Mouse (Mus musculus) embryonic facial prominence, embryonic 13.5 days (tissue): Measurements from ENCODE around the gene Dlg4. TPM values are rescaled to one million over a fixed set of nuclear protein-coding genes. Genes with fewer than 3 reads are reported as not detected.

Experiments
- ATAC-seq: fragments of 200-750 bp; cut with Nextera tagmentation; 2 replicates; pipeline ENCODE4 v1.8.0; 2017; ENCODE audit warnings: low read depth; ENCODE audit not compliant: insufficient number of reproducible peaks, insufficient read depth, low FRiP score, low TSS enrichment
- H3K27ac ChIP-seq: fragments of 300-500 bp; sonication (generic); 2 replicates; pipeline ENCODE4 v1.5.1; 2015; ENCODE audit warnings: moderate library complexity, mild to moderate bottlenecking, inconsistent platforms
- H3K27me3 ChIP-seq: fragments of 300-500 bp; sonication (generic); 2 replicates; pipeline ENCODE4 v1.6.1; 2015; ENCODE audit warnings: mild to moderate bottlenecking, inconsistent platforms
- H3K36me3 ChIP-seq: fragments of 300-500 bp; sonication (generic); 2 replicates; pipeline ENCODE4 v1.6.1; 2015; ENCODE audit warnings: mild to moderate bottlenecking, inconsistent platforms
- H3K4me1 ChIP-seq: fragments of 300-500 bp; sonication (generic); 2 replicates; pipeline ENCODE4 v1.6.1; 2015; ENCODE audit warnings: inconsistent platforms
- H3K4me2 ChIP-seq: fragments of 300-500 bp; sonication (generic); 2 replicates; pipeline ENCODE4 v1.6.1; 2015; ENCODE audit warnings: moderate library complexity, mild to moderate bottlenecking, inconsistent platforms
- H3K4me3 ChIP-seq: fragments of 300-500 bp; sonication (generic); 2 replicates; pipeline ENCODE4 v1.5.1; 2015; ENCODE audit warnings: mild to moderate bottlenecking, inconsistent platforms
- H3K9ac ChIP-seq: fragments of 300-500 bp; sonication (generic); 2 replicates; pipeline ENCODE4 v1.6.1; 2015; ENCODE audit warnings: mild to moderate bottlenecking, inconsistent platforms
- H3K9me3 ChIP-seq: fragments of 300-500 bp; sonication (generic); 2 replicates; pipeline ENCODE4 v1.6.1; 2016; ENCODE audit warnings: inconsistent platforms
- WGBS: fragments of 180-500 bp; shearing (Covaris S2); methylation state at CpG from one replicate; pipeline ENCODE4 v1.1.7; 2015; ENCODE audit warnings: mixed read lengths; 5-methylcytosine and 5-hydroxymethylcytosine counted together
- polyA plus RNA-seq: library from polyadenylated mRNA; unstranded; fragments of >200 nt; fragmentation: Nextera tagmentation; extraction: Ambion mirVana; gene quantifications from 2 replicates; pipeline ENCODE4 v1.2.1, GENCODE M21; 2015

The Dlg4 gene
- polyA plus RNA-seq, 1 experiment from 2014 or later, result 13.1 TPM

DNA sequence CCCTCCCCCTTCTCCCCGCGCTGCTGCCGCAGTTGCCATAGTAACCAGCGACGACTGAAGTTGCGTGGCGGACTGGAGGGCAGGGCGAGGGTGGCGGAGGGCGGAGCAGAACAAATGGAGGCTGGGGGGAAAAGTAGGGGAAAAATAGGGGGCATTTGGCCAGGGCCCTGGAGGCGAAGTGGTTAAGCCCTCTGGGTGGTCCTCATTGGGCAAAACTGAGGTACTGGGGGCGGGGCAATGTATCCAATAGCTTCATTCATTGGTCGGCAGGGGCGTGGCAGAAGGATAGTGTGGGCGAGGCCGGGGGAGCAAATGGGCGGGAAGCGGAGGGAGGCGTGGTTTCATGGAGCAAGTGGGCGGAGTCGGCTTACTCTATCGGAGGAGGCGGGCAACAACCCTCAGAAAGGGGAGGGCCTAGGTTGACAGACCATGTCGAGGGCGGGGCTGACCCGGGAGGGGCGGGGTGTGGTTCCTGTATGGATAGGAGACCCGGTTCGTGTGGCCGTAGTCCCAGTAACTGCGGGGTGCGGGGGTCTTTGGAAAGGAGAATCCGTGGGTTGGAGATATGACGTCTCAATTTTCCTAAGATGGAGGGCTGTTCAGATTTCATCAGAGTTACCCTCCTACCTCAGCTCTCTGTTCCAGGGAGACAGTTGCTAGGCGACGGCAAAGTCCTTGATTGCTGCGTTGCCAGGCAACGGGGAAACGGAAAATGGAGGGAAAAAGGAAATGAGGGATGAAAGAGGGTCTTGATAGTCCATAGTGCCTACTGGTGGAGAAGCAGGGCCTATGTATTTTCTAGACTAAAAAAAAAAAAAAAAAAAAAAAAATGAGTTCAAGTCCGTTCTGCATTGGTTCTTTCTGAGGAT is 4.8 kb downstream of the Dlg4 start:
- peak; percentile 75 for ATAC-seq
- no peaks in the 10 kb centered on the region for H3K9me3 ChIP-seq
- peak overlapping the region; percentile 85 for H3K4me2 ChIP-seq
- H3K4me1 ChIP-seq, result peaks cover 84% of the 10 kb centered on the region
- peak overlapping the region; percentile 88 for H3K9ac ChIP-seq
- peak overlapping the region; percentile 69 for H3K4me3 ChIP-seq
- no peaks in the 10 kb centered on the region for H3K27me3 ChIP-seq
- 1% methylated on average over 40 of the region's 40 CpGs for WGBS
- peak overlapping the region; percentile 95 for H3K27ac ChIP-seq
- no peaks in the 10 kb centered on the region for H3K36me3 ChIP-seq

GRCm38 (mm10) chr11:70023481-70024150 is 6.9 kb downstream of the Dlg4 start:
- H3K4me1 ChIP-seq, result peaks cover 93% of the 10 kb centered on the region
- WGBS, result 4% methylated on average over 26 of the region's 29 CpGs

GRCm38 (mm10) chr11:70024151-70024514 is 7.4 kb downstream of the Dlg4 start:
- no peak for ATAC-seq

More at GRCm38 (mm10) chr11:70023481-70024150, 6.9 kb downstream of the Dlg4 start:
- Histone ChIP-seq H3K9ac (peak overlapping the region; percentile 59), H3K4me2 (peak overlapping the region; percentile 59), H3K27ac (0 out of 2 replicates have a peak overlapping the region, but pooled peaks have one; percentile 48), H3K36me3 (no peaks in the 10 kb centered on the region), H3K4me3 (peak overlapping the region; percentile 36), H3K27me3 (no peaks in the 10 kb centered on the region), H3K9me3 (no peaks in the 10 kb centered on the region)
- ATAC-seq, result no peak

GRCm38 (mm10) chr11:70026689-70027088 is 9.9 kb downstream of the Dlg4 start:
- no peaks in the 10 kb centered on the region for H3K27me3 ChIP-seq
- 3% methylated on average over 17 of the region's 19 CpGs for WGBS
- H3K4me2 ChIP-seq, result peak overlapping the region; percentile 65
- no peaks in the 10 kb centered on the region for H3K9me3 ChIP-seq
- peak overlapping the region; percentile 90 for H3K27ac ChIP-seq
- peaks cover 82% of the 10 kb centered on the region for H3K4me1 ChIP-seq
- peaks cover 15% of the 10 kb centered on the region for H3K36me3 ChIP-seq
- ATAC-seq, result peak; percentile 40; the same call in 1 of the 2 replicates
- peak overlapping the region; percentile 22 for H3K4me3 ChIP-seq
- H3K9ac ChIP-seq, result peak overlapping the region; percentile 62; the same call in 1 of the 2 replicates

More at GRCm38 (mm10) chr11:70024151-70024514, 7.4 kb downstream of the Dlg4 start:
- Histone ChIP-seq H3K27ac (peak overlapping the region; percentile 16; the same call in 1 of the 2 replicates), H3K4me1 (peaks cover 95% of the 10 kb centered on the region), H3K36me3 (no peaks in the 10 kb centered on the region), H3K4me2 (peak overlapping the region; percentile 59), H3K9me3 (no peaks in the 10 kb centered on the region), H3K27me3 (no peaks in the 10 kb centered on the region), H3K4me3 (peak overlapping the region; percentile 36), H3K9ac (peak overlapping the region; percentile 59)
- 20% methylated on average over 6 of the region's 6 CpGs for WGBS

DNA sequence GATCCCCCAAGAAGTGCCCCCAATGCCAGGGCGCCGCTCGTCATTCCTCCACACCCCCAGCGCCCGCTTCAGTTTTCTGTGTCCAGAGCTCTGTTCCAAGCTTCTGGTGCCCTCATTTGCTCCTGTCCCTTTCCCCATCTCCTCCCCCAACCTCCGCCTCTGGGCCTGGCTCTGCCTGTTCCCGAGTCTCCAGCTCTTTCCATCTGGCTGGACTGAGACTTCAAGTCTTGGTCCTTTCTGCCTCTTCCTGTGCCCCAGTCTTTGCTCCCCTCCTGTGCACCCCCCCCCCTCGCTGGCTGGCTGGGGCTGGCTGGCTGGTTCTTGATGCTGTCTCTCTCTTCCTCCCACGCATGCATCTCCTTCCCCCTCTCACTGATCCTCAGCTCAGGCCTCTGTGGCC is 10.7 kb downstream of the Dlg4 start:
- ATAC-seq, result no peak
- H3K9me3 ChIP-seq, result no peaks in the 10 kb centered on the region
- peaks cover 76% of the 10 kb centered on the region for H3K4me1 ChIP-seq
- peak overlapping the region; percentile 22; the same call in 1 of the 2 replicates for H3K4me3 ChIP-seq
- no peaks in the 10 kb centered on the region for H3K27me3 ChIP-seq
- peak overlapping the region; percentile 62; the same call in 1 of the 2 replicates for H3K9ac ChIP-seq
- H3K4me2 ChIP-seq, result peak overlapping the region; percentile 65
- H3K36me3 ChIP-seq, result peaks cover 22% of the 10 kb centered on the region
- 37% methylated on average over 9 of the region's 9 CpGs for WGBS
- H3K27ac ChIP-seq, result peak overlapping the region; percentile 90

DNA sequence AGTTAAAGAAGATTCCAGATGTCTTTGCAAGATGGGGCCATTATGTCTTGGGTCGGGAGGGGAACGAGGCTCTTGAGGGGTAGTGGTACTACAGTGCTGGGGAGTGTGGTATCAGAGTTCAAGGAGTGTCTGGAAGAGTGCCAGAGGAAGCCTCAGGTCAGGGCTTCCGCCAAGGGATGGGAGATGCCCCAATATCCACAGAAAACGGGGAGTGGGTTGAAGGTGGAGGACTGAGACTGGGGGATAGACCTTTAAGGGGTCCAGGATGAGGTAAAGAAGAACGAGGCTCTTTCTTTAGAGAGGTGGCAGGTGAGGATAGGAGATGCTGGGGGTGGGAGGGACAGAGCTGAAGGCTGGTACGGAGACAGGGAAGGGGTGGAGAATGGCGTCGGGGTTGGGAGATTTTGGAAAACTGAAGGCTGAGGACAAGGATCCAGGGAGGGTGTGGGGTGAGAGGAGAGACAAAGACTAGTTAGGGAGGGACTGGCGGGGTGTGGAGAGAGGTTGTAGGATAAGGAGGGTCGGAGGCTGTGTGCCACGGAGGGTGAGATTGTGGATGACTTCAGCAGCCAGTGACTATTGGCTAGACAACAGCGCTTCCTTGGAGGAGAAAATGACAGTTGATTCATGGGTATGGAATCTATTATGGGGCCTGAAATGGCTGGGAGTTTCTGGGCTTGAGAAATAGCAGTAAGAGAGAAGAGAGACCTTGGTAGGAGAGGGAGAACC is 11.8 kb downstream of the Dlg4 start:
- Histone ChIP-seq H3K9ac (peak overlapping the region; percentile 62), H3K4me1 (peaks cover 66% of the 10 kb centered on the region)
- ATAC-seq, result no peak

GRCm38 (mm10) chr11:70029130-70029801 is 12.5 kb downstream of the Dlg4 start:
- WGBS, result 1% methylated on average over 20 of the region's 20 CpGs
- peak overlapping the region; percentile 90 for H3K27ac ChIP-seq

More for the DNA sequence above, 11.8 kb downstream of the Dlg4 start:
- Histone ChIP-seq H3K27me3 (no peaks in the 10 kb centered on the region), H3K9me3 (no peaks in the 10 kb centered on the region), H3K4me2 (peak overlapping the region; percentile 65), H3K27ac (peak overlapping the region; percentile 90), H3K36me3 (peaks cover 32% of the 10 kb centered on the region), H3K4me3 (peak overlapping the region; percentile 33)
- WGBS, result 22% methylated on average over 12 of the region's 12 CpGs

DNA sequence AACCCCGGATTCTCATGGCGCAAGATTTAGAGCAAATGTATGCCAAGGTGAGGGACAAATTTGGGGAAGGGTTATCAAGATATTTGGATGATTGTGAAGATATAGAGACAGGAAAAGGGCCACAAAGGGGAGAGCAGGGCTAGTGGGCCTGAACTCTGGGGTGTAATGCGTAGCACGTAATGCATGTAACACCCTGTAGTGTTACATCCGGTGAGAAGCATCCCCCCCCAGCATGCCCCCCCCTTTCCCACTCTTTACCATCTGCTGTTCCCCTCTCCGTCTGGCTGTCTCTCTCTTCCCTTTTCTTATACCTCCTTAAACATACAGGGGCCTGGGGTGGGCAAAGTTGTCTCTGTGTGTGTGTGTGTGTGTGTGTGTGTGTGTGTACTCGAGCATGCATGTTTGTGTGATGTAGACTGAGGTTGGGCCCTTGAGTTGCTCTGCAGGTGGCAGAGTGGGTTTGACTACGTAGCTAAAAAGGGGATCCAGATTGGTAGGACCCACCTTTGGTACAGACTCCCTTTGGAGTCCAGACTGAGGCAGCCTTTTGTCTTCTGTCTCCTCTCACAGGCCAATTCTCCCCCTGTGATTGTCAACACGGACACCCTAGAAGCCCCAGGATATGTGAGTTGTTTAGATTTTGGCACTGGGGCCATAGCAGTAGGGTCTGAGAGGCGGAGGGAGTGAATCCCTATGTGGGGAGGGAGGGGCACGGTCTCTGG is 13.2 kb downstream of the Dlg4 start:
- 49% methylated on average over 11 of the region's 11 CpGs for WGBS
- Histone ChIP-seq H3K36me3 (peaks cover 43% of the 10 kb centered on the region), H3K9ac (0 out of 2 replicates have a peak overlapping the region, but pooled peaks have one; percentile 36), H3K4me3 (peak overlapping the region; percentile 33), H3K27ac (peak overlapping the region; percentile 90), H3K4me2 (peak overlapping the region; percentile 65), H3K4me1 (peaks cover 54% of the 10 kb centered on the region), H3K9me3 (no peaks in the 10 kb centered on the region), H3K27me3 (no peaks in the 10 kb centered on the region)
- no peak for ATAC-seq

More at GRCm38 (mm10) chr11:70029130-70029801, 12.5 kb downstream of the Dlg4 start:
- Histone ChIP-seq H3K27me3 (no peaks in the 10 kb centered on the region), H3K4me1 (peaks cover 61% of the 10 kb centered on the region), H3K9me3 (no peaks in the 10 kb centered on the region), H3K9ac (peak overlapping the region; percentile 62; the same call in 1 of the 2 replicates), H3K4me2 (peak overlapping the region; percentile 65), H3K4me3 (peak overlapping the region; percentile 33), H3K36me3 (peaks cover 38% of the 10 kb centered on the region)
- ATAC-seq, result peak; percentile 74

DNA sequence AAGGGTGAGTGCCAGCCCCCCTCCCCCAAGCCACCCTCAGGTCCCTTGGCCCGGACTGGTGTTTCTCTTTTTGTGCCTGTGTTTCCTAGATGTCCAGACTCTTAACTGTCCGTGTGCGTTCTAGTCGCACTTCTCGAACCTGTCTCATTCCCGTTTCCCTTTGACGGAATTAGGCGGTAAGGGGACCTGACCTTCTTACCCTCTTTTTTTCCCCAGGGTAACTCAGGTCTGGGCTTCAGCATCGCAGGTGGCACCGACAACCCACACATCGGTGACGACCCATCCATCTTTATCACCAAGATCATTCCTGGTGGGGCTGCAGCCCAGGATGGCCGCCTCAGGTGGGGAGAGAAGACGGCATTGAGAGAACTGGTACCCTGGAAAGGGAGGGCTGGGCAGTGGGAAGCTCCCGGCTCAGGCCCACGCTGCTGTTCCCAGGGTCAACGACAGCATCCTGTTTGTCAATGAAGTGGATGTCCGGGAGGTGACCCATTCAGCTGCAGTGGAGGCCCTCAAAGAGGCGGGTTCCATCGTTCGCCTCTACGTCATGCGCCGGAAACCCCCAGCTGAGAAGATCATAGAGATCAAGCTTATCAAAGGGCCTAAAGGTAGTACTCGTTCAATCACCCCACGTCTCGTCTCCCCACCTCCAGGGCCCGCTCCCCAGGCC is 14.0 kb downstream of the Dlg4 start:
- Histone ChIP-seq H3K4me3 (no peak overlapping the region), H3K27me3 (no peaks in the 10 kb centered on the region), H3K9ac (no peak overlapping the region), H3K4me2 (no peak overlapping the region), H3K27ac (no peak overlapping the region), H3K4me1 (peaks cover 46% of the 10 kb centered on the region), H3K36me3 (peaks cover 49% of the 10 kb centered on the region), H3K9me3 (no peaks in the 10 kb centered on the region)
- 93% methylated on average over 28 of the region's 28 CpGs for WGBS
- no peak for ATAC-seq

GRCm38 (mm10) chr11:70031321-70031670 is 14.6 kb downstream of the Dlg4 start:
- H3K9ac ChIP-seq, result no peak overlapping the region

More at GRCm38 (mm10) chr11:70031321-70031670, 14.6 kb downstream of the Dlg4 start:
- H3K4me3 ChIP-seq, result no peak overlapping the region
- no peak overlapping the region for H3K27ac ChIP-seq
- H3K4me1 ChIP-seq, result peaks cover 40% of the 10 kb centered on the region
- ATAC-seq, result no peak
- WGBS, result 96% methylated on average over 11 of the region's 11 CpGs
- peaks cover 50% of the 10 kb centered on the region for H3K36me3 ChIP-seq
- H3K4me2 ChIP-seq, result no peak overlapping the region
- H3K27me3 ChIP-seq, result no peaks in the 10 kb centered on the region
- no peaks in the 10 kb centered on the region for H3K9me3 ChIP-seq
